Mouse (Mus musculus) right cerebral cortex, postnatal 36 days (tissue): ENCODE measurements around the gene Gm10337.

Source experiments
- DNase-seq, 2 experiments: peaks; one replicate each; pipeline ENCODE4 v3.0.0; 2022; ENCODE audit warnings: low spot score in 2 of 2, mixed read lengths in 1 of 2

Gene Gm10337

GRCm38 (mm10) chr15:102552599-102552998 lies 49.1 kb downstream of the Gm10337 start:
- DNase-seq, result no peak
